Mouse (Mus musculus) adrenal gland (tissue): Measurements from ENCODE around the gene Gng11.

Experiments
- intact Hi-C: fragments of 180-260 bp; cut with DNase I; formaldehyde crosslinking; loops from one replicate; pipeline ENCODE4 v1.15.1; 2025
- long read RNA-seq, 2 experiments: library from polyadenylated mRNA; unstranded; transcript quantifications; one replicate each; pipeline ENCODE4 v2.0.0; 2020; ENCODE audit warnings: borderline replicate concordance in 1 of 2; ENCODE audit not compliant: insufficient replicate concordance in 1 of 2

Gng11 gene
- long read RNA-seq, experiment 1, transcript Gng11-201 (2 exons, 919 nt), result major isoform, 30 of 30 reads
- long read RNA-seq, experiment 1, partial matches to known transcripts, result 0 of 30 reads
- long read RNA-seq, experiment 1, other reads (novel, unspliced or antisense), result 0 of 30 reads
- long read RNA-seq, experiment 2, transcript Gng11-201 (2 exons, 919 nt), result major isoform, 25 of 25 reads
- long read RNA-seq, experiment 2, partial matches to known transcripts, result 0 of 25 reads
- long read RNA-seq, experiment 2, other reads (novel, unspliced or antisense), result 0 of 25 reads

DNA sequence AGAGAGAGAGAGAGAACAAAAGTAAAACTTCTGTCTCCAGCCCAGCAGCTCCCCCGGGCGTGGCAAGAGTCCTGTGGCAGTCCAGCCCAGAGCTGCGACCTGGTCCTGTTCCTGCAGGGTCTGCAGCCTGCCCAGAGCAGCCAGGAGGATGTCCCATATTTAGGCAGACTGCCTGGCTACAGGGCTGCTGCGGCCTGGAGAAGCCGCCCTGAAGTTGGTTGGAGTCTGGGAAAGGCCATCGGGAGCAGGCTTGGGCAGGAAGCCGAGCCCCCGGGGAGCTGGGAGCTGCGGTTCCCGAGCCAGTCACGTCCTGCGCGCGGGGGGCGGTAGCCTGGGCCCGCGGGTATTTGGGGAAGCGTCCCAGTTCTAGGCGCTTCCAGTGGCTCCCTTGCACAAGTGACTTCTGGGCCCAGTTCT lies at the start of gene Gng11:
Gene Gng11, plus strand, starts transcription at position 15 of the 417 bp plus-strand sequence.
- intact Hi-C loops, result no loop called here

DNA sequence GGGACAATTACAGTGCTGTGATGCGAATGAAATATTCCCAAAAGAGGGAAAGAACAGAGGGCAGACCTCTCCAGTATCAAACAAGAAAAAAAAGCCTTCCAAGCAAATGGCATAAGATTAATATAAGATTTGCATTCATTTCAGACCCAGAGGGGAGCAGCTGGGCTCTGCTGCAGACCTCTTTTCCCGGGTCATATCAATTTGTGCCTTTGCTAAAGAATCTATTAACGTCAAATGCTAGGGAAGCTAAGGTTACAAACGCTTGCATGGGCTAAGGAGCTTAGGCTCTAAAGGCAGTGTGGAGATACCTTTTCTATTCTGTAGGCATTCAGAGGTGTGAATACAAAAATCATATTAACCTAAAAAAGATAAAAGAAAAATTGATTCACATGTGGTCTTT lies 48.7 kb upstream of the Gng11 start:
- intact Hi-C loops, result no loop called here

DNA sequence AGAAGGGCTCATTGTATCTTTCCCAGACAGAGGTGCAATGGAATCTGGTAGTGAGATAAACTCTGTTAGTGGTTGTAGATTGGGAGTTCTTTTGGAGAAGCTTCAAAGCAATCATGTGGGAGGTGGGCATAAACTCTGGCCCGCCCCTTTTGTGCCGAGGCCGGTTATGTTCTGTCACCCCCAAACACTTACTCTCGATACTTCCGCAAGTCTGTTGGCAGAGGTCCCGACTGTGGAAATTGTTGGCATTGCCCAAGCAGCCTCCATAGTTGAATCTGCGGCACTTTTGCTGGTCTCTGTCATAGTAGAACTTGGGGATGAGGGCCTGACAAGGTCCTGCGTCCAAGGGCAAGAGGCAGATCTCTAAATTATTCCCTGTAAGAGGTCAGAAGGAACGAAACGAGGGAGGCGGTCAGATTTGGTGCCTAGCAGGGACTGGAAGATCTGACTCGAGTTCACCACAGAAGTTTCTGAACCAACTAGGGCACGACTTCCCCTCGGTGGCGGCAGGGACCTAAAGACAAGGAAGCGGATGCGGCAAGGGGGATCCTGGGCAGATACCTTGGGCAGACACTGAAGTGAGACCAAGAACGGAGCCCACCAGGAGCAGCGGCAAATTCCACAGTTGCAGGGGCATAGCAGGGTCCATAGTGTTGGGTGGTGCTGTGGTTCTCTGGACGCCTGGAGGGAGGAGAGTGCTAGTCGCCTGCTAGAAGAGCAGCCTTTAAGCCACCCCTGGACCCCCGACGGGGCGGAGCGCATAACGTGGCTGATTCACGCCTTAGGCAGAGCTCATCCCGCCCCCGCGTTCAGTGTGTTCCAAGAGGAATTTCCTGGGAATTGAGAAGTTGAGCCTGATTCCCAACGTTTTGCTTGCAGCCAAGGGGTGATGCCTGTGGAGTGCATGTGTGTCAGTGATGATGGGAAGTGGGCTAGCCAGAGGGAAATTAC lies 35.8 kb upstream of the Gng11 start:
- intact Hi-C loops, result no loop called here

DNA sequence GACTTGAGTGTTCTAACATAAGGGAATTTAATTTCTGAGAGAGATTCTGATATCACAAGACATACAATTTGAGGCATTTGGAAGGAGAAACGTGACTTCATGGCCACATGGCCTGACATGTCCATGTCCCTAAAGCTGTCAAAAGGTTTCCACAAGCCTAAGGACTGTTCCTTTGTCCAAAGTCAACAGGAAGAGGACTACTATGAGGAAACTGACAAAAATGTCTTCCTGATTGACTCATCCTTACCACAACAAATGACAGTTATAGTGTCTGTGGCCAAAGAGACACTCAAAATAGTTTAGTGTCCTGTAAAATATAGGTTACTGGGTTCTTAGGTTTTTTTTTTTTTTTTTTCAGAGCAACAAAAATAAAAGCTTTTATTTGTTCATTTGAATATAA lies 30.0 kb upstream of the Gng11 start:
- intact Hi-C loops, result no loop called here

DNA sequence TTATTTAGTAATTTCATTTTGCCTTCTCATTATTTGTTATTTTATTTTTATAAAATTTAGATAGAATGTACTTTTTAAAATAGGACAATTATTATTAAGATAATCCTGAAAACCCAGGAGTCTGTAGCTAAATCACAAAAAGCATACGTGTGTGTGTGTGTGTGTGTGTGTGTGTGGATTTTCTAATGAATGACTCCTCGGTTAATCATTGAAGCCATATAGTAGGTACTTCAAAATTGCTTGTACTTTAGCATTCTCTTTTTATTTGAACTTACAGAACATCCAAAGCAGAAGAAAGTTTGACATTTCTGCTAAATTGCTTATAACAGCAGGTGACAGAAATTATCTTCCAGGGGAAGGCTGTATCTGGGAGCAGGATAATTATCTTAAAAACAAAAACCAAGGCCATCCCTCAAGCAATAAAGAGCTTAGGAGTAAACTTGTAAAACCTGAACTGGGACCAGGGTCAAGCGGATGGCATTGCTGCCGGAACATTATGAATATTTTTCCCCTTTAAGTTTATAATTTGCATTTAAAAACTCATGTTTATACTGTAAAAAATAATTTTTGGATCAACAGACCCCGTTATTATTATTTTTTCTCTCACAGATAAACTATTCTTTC lies 20.9 kb upstream of the Gng11 start:
- intact Hi-C loops, result no loop called here

DNA sequence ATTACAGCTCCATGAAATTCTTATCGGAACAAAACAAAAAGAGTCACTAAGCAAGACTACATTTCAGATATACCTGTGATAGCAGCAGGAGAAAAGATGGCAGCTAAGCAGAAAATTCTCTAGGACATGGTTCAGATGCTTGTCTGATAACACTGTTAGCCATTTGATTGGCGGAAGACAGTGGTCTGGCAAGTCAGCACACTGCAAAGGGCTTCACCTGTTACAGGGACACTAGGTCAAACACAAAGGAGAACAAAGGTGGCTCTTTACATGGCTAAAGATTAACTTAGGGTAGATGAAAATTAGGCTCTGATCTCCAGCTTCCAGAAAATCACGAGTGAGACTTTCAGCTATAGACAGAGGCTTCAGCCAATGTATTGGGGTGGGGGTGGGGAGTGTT lies 15.0 kb upstream of the Gng11 start, which contains the start of gene Tfpi2:
Gene Tfpi2, minus strand, starts transcription at position 170 of the 400 bp plus-strand sequence.
- intact Hi-C loops, result no loop called here

DNA sequence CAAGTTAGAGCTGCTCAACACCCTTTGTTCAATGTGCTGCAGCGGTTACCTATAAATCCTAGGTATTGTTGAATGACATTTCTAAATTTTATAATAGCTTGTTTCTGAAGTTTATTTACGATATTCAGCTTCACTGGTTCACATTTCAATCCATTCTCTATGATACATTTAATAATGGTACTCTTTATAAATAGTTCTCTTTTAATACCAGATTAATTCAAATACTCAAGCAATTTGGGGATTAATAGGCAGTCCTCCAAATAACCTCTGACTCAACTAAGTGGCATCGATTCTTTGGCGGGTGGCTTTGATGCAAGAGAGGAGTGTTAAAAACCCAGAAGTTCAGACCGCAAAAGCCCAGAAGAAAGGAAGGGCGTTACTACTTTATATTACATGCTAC lies 10.2 kb upstream of the Gng11 start, which contains the start of gene Gngt1:
Gene Gngt1, plus strand, starts transcription at position 301 of the 400 bp plus-strand sequence.
- intact Hi-C loops, result no loop called here

DNA sequence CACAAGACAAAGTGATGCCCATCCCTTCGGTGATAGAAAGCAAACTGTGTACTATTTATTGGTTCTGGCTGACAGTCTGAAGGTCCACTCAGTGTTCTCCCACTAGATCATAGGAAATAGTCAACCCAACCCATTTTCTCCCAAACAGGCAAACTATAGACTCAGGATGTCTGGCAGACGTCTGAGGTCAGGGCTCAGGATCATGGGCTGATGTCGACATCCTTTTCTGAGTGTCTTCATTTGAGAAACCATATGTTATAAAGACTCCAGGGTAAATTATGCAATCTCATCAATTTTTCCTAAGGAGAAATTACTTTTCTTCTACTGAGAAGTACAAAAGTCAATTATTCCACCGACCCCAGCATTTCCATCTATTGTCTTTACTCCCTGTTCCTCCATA lies 5.6 kb upstream of the Gng11 start:
- intact Hi-C loops, result no loop called here

DNA sequence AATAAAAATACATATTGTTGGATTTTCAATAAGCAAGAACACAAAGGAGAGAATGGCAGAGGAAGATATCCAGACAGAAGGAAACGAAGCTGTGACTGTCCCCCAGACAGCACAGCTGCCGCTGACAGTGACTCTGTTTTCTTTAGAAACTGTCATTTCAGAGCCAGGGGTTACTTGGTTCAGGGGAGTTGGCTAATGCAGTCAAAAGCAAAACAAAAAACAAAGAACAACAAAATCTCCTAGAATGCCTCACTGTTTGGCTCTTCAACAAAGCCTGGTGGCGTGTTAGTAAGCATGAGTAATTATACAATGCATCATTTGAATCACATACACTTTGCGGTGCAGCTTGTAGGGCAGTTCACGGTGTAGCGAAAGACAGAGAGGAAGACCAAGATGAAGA lies 4.4 kb upstream of the Gng11 start:
- intact Hi-C loops, result no loop called here

DNA sequence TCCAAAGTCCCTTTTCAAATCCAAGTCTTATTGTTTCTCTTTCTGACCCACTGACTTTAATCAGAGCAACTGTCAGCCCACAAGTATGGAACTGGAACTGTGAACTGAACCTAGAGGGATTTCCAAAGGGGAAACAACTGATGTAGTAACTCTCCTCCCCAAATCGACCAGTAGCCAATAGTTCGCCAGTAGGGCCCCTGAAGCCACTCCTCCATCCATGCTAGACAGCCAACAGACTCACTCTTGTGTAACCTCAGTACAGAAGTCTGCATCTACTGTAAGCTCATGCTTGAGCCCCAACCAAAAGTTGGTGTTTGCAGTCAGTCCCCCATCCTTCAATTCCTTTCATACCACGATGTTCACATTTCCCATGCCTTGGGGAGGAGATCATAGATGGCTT lies 3.0 kb upstream of the Gng11 start:
- intact Hi-C loops, result no loop called here

DNA sequence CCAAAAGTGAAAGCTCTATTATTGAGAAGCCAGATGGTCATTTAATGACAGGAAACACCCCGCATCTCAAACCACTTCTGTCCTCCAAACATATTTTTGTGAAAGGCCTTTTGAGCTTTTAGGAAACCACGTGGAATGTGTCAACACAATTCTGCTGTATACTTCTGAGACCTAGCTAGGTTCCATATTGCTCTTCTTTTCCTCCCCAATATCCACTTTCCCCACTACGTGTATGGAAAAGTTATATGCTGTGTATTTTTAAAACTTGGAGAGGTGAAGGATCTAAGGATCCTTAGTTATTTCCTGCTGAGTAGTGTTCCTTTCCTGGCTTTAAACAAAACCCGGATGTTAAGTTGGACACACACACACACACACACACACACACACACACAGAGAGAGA lies 259 bp upstream of the Gng11 start:
- intact Hi-C loops, result no loop called here

DNA sequence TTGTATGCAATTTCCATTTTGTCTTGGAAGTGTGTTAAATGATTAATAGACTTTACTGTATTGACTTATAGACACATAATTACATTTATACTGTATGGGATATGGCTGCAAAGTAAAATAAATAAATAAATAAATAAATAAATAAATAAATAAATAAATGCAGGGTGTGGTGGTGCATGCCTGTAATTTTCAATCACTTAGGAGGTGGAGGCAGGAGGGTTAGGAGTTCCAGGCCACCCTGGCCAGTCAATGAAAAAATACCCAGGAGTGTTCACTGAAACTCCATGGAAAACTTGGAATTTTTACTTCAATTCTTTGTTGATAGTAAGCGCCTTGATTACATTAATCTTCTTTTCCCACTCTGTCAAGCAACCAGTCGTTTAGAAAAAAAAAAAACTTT lies 1.1 kb downstream of the Gng11 start:
- intact Hi-C loops, result no loop called here

DNA sequence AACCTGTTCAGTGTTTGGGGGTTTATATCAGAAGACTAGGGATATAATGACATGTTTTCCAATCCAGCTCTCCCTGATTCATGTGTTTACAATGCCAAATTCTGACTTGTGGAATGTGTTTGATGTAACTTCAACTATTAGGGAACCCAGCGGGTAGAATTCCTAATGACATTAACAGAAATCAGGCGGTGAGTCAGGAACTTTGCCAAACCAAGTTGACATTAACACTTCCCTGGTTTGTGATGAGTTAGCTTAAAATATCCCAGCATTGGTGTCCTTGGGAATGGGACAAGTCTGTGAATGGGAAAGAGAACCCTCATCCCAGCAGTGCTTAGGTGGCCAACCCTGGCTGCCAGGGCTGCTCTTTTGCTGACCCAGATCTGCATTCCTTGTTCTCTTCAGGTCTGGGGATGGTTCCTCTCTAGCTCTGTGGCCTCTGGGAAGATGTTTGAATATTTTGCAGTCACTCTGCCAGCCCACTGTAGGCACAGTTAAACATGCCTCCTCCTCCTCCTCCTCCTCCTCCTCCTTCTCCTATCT lies 4.9 kb downstream of the Gng11 start:
- intact Hi-C loops, result no loop called here

DNA sequence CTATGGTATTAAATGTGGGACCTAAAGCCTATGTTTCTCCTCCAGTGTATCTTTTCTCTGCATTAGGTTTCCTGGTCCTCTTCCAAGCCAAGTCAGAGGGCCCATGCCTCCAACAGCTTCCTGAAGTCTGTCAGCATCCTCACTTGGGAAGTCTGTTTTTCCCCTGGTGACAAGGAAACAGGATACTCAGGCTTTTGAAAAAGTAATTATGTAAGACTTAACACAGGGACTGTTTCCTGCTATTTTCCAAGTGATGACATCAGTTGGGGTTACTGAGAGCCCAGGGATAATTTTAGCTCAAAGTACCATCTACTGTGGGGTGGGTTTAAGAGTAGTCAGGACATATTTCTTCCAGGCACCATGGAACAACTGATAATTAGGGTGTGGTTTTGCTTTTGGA lies 5.8 kb downstream of the Gng11 start:
- intact Hi-C loops, result no loop called here

DNA sequence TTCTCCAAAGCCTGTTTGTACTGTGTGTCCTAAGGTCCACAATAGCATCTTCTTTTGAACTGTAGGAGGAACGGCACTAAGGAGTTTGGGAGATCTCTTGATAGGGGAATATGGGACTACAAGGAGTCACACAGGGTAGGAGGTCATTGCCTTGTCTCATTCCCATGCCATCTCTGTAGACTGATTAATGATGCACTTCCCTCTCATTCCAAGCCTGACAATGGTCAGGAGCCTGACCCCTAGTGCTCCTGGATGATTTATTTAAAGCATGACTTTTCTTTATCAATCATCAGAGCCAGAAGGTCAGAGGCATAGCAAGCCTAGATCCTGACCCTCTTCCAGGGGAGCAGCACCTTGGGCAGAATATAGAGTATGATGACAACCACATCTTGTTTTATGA lies 18.9 kb downstream of the Gng11 start:
- intact Hi-C loops, result no loop called here

DNA sequence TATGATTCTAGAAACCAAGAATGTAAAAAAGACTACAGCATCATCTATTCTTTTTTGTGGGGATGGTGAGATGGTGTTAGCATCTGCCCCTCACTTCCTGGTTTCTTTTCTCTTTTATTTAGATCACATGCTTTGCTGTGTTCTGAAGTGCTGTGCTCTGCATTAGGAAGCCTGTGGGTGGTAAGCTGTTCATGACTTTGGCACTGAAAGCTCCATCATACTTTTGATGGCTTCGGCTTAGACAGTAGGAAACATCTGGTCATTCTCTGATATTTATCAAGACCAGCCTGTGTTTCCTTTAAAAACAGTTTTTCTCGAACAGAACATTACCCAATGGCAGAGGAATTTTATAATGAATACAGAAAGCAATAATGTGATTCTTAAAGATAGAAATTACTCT lies 22.7 kb downstream of the Gng11 start:
- intact Hi-C loops, result no loop called here

DNA sequence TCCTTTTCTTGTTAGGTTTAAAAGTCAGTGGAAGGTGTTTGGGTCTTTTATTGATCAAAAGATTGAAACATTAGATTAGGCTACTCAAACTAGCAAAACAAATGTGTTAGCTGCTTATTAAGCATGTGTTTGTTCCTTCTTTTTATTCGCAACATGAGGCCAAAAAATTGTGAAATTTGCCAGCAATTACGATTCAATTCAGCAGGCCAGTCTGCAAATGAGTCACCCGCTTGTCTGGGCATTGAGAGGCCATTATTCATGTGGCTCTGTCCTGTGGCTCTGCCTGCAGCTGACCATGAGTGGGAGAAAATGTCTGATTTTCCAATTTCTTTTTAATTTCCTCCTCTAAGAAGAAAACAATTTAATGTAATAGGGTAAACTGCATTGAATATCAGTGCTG lies 27.3 kb downstream of the Gng11 start:
- intact Hi-C loops, result no loop called here

DNA sequence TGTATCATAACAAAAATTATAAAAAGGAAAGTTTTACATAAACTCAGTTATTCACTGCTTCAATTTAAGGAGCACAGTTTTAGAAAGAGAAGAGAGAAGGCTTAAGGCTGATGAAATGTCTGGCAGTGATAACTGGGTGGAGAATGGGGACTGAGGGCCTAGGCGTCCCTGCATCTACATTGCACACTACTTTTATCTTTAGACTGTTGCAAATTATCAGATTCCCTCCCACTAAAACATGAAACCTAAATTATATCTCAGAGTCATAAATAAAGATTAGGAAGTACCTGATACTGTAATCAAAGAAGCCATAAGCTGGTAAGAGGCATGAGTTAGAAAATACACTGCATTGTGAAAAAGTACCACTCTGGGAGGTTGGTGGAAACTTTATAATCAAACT lies 38.1 kb downstream of the Gng11 start:
- intact Hi-C loops, result no loop called here

DNA sequence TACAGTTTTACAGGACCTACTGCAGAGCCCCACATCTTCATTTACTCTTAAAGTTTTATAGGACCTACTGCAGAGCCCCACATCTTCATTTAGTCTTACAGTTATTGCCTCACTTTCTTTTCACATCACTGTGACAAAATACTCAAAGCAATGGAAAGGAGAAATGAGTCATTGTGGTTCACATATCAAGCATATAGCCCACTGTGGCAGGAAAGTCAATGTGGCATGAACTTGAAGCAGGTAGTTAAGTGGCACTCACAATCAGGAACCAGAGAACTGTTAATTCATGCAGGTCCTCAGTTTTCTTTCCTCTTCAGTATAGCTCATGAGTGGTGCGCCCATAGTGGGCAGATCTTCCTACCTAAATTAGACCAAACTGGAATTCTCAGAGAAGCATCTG lies 43.5 kb downstream of the Gng11 start:
- intact Hi-C loops, result no loop called here

DNA sequence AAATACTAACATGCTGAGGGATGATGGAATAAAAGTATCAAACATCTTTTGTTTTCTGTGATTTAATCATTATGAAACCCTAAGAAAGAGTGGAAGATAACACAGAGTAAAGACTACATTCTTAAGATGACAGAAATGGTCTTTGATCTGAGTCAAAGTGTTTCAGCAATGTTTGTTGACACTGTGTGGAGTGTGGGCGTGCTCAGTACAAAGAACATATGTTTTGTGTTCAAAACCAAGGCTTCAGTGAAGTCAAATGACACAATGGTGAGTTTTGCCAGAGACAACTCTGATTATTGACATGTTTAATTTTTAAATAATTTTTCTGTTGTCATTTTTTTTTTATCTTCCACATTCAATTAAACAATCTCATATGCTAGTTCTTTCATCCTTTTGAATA lies 49.1 kb downstream of the Gng11 start:
- intact Hi-C loops, result no loop called here

DNA sequence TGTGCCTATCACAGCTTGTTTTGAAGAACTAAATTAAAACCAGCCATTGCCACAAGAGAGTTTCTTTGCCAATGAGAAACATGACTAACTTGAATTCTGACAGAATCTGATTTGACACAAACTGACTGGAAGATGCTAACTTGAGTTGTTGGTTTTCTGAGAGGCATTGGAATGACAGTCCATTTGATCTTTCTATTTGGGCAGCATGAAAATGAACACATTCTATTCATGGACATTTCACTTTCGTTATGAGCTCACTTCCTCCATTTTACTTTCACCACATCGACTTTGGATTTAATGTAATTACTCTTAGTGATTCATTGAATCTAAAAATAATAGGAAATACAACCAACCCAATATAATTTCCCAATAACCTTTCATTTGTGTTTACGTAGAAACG lies 50.7 kb downstream of the Gng11 start:
- intact Hi-C loops, result no loop called here
